Mouse (Mus musculus): ENCODE data around the gene Ube2g2. TPM values are rescaled to one million over a fixed set of nuclear protein-coding genes. Genes with fewer than 3 reads are reported as not detected.
A peak's percentile ranks its signal among the peaks of the same experiment; 100 is the strongest.

Ube2g2 gene
- polyA plus RNA-seq (2016; fragmentation: Nextera tagmentation; extraction: Ambion mirVana) = 98.4 and 104 TPM in 2 replicates

DNA sequence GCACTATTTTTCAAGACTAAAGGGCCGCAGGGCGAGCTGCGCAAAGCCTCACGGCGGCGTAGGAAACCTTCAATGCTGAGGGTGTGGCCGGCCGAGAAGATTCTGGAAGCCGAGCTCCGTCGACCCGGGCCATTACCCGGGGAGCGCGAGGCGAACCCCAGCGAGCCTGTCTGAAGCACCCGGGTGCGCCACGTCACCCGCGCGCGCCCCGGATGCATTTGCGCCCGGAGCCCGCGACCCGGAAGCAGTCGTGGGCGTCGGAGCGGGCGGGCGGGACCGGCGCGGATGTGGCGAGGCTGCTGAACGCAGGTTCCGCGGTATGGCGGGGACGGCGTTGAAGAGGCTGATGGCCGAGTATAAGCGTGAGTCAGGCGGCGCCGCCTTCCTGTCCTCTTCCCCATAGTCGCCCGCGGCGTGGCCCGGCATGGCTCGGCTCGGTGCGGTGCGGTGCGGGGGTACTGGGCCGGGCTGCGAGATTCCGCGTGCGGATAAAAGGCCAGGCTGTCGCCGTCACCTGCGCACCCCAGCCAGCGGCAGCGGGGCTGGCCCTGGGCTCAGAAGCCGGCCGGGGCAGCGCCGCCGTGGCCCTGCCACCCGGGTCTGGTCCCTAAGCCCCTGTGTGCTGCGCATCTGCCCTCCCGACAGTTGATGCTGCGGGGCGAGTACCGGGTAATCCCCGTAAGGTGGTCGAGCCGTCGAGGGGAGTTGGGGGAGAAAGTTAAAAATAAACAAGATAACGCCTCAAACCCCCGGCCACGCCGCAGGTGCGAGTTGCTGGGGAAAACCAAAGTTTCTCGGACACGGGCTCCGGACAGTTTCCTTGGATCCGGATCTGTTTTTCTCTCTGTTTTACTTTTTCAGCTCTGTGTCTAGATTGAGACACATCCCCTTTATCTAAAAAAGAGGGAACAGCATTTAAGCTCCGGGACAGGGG, at the start of gene Ube2g2:
Ube2g2 (plus strand) TSS at position 221 of the 934 bp plus-strand sequence.
- no peaks in the 10 kb centered on the region for H3K9me3 ChIP-seq (replicated peaks)
- H3K36me3 ChIP-seq = peaks cover 39% of the 10 kb centered on the region
- H3K27ac ChIP-seq = peak within 1 kb of the TSS; percentile 93
- peaks cover 23% of the 10 kb centered on the region for H3K4me1 ChIP-seq
- no peaks in the 10 kb centered on the region for H3K27me3 ChIP-seq (ENCODE audit: low read depth, poor library complexity, severe bottlenecking)
- under 1% methylated on average over 96 of the region's 96 CpGs for WGBS
- peak; percentile 93 for DNase-seq (ENCODE audit: low spot score)
- H3K4me3 ChIP-seq = peak within 1 kb of the TSS; percentile 93

GRCm38 (mm10) chr10:77573162-77573561, 48.9 kb upstream of the Ube2g2 start:
- DNase-seq (ENCODE audit: low spot score) = no peak
- no peaks in the 10 kb centered on the region for H3K27me3 ChIP-seq (ENCODE audit: low read depth, poor library complexity, severe bottlenecking)
- no peaks in the 10 kb centered on the region for H3K36me3 ChIP-seq
- H3K27ac ChIP-seq = no peak overlapping the region
- WGBS = 81% methylated on average over 1 of the region's 1 CpGs
- H3K4me1 ChIP-seq = peaks cover 9% of the 10 kb centered on the region
- H3K9me3 ChIP-seq (replicated peaks) = no peaks in the 10 kb centered on the region
- no peak overlapping the region for H3K4me3 ChIP-seq

DNA sequence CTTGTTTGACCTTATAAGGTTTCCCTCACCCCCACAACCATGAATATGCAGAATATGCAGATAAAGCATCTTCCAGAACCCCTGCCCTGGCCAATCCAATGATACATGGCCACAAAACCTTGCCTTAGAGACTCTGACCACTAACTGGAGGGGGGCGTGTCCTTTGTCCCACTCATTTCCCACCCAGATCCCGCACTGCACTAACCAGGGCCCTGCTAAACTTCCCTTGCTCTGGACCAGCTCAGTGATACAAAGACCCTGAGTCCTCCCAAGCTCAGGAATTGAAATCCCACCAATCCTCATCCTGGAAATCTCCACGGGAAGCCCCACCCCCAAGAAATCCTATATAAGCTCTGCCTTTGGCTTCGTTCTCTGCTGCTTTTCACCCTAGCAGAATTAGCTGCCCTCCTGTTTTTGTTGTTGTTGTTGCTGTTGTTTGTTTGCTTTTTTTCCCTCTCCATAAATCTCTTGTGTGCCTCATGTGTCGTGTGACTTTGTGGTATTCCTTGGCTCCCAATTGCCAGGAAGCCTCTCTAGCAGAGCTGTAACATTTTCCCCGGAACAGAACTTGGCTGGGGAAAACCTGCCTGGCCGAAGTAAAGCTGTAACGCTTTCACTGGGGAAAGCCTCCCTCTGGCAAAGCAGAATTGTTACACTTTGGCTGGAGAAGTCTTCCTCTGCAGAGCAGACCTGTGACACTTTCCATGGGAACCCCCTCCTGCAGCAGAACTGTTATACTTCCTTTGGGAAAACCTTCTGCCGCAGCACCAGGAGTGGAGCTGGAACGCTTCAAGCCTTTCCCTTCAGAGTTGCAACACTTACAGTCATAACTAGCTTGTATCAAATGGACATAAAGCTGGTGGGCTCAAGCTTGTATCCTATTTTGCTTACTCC, 41.8 kb upstream of the Ube2g2 start:
- peaks cover 30% of the 10 kb centered on the region for H3K4me1 ChIP-seq
- no peaks in the 10 kb centered on the region for H3K9me3 ChIP-seq (replicated peaks)
- DNase-seq (ENCODE audit: low spot score) = no peak
- no peak overlapping the region for H3K4me3 ChIP-seq
- H3K27ac ChIP-seq = no peak overlapping the region
- H3K27me3 ChIP-seq (ENCODE audit: low read depth, poor library complexity, severe bottlenecking) = no peaks in the 10 kb centered on the region
- WGBS = 59% methylated on average over 10 of the region's 10 CpGs
- peaks cover 6% of the 10 kb centered on the region for H3K36me3 ChIP-seq

- DNase-seq (ENCODE audit: low spot score) = no peak
- 8% methylated on average over 8 of the region's 8 CpGs for WGBS
- Histone ChIP-seq H3K9me3 (replicated peaks) (no peaks in the 10 kb centered on the region), H3K36me3 (peaks cover 12% of the 10 kb centered on the region), H3K27ac (peak overlapping the region; percentile 93), H3K27me3 (ENCODE audit: low read depth, poor library complexity, severe bottlenecking) (no peaks in the 10 kb centered on the region), H3K4me3 (peak overlapping the region; percentile 92), H3K4me1 (peaks cover 30% of the 10 kb centered on the region)
These were observed 41.1 kb upstream of the Ube2g2 start for GRCm38 (mm10) chr10:77581023-77581407.

- WGBS = under 1% methylated on average over 64 of the region's 64 CpGs
- DNase-seq (ENCODE audit: low spot score) = peak; percentile 96
These were observed 40.4 kb upstream of the Ube2g2 start, which contains the start of gene Pttg1ip for GRCm38 (mm10) chr10:77581408-77582284. Gene Pttg1ip (plus strand): TSS chr10:77581720.

GRCm38 (mm10) chr10:77582285-77582618, 39.8 kb upstream of the Ube2g2 start:
- H3K27ac ChIP-seq = peak overlapping the region; percentile 93
- peaks cover 30% of the 10 kb centered on the region for H3K4me1 ChIP-seq
- peak overlapping the region; percentile 92 for H3K4me3 ChIP-seq
- WGBS = 15% methylated on average over 8 of the region's 8 CpGs
- no peaks in the 10 kb centered on the region for H3K9me3 ChIP-seq (replicated peaks)
- H3K36me3 ChIP-seq = peaks cover 21% of the 10 kb centered on the region
- H3K27me3 ChIP-seq (ENCODE audit: low read depth, poor library complexity, severe bottlenecking) = no peaks in the 10 kb centered on the region
- no peak for DNase-seq (ENCODE audit: low spot score)

More at GRCm38 (mm10) chr10:77581408-77582284, 40.4 kb upstream of the Ube2g2 start, which contains the start of gene Pttg1ip:
- peak within 1 kb of the TSS; percentile 93 for H3K27ac ChIP-seq
- peaks cover 15% of the 10 kb centered on the region for H3K36me3 ChIP-seq
- peaks cover 30% of the 10 kb centered on the region for H3K4me1 ChIP-seq
- no peaks in the 10 kb centered on the region for H3K9me3 ChIP-seq (replicated peaks)
- no peaks in the 10 kb centered on the region for H3K27me3 ChIP-seq (ENCODE audit: low read depth, poor library complexity, severe bottlenecking)
- H3K4me3 ChIP-seq = peak within 1 kb of the TSS; percentile 92

DNA sequence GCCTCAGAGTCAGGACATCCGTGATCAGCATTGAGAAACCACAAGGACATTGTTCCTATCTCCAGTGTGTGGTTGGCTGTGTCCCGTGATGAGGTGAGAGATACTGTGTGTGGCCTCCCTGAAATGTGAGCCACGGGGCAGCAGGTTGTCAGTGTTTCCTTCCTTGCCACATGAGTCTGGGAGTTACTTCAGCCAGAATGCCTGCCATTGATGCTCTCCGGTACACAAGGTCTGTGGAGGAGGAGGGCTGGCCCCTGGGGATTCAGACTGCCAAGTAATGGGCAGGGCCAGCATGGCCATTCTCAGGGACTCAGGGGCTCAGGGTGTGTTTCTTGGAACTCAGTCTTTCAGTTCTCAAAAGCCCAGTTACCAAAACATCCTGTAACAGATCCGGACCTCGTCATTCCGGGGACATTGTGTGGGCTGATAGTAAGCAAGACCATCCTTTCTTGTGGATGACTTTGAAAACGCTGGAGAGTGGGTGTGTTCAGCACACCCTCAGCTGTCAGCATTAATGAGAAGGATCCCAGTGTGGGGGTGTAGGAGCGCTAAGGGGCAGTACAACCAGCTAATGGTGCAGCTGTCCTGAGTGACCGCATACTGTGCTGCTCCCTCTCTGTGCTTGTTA, 38.2 kb upstream of the Ube2g2 start:
- Histone ChIP-seq H3K4me1 (peaks cover 30% of the 10 kb centered on the region), H3K27me3 (ENCODE audit: low read depth, poor library complexity, severe bottlenecking) (no peaks in the 10 kb centered on the region), H3K27ac (no peak overlapping the region), H3K4me3 (no peak overlapping the region), H3K9me3 (replicated peaks) (no peaks in the 10 kb centered on the region), H3K36me3 (peaks cover 37% of the 10 kb centered on the region)
- DNase-seq (ENCODE audit: low spot score) = no peak
- WGBS = 91% methylated on average over 10 of the region's 10 CpGs

DNA sequence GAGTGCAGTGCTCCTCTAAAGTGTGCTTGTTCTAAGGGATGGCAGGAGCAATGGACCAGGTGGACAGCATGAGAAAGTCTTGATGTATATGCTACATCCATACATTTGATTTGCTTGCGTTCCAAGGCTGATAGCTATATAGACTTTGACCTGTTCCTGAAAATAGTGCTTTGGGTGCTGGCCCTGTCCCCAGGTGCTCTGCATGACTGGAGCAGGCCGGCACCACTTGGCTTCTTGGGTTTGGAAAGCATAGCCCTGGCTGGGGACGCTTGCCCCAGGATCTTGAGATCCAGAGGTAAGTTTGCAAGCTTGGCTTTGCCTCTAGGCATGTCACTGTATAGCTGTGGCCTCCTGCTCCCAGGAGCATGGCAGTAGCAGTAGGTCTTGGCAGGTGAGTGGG, 35.4 kb upstream of the Ube2g2 start:
- H3K27me3 ChIP-seq (ENCODE audit: low read depth, poor library complexity, severe bottlenecking) = no peaks in the 10 kb centered on the region
- H3K4me1 ChIP-seq = peaks cover 17% of the 10 kb centered on the region
- no peak overlapping the region for H3K4me3 ChIP-seq
- H3K36me3 ChIP-seq = peaks cover 60% of the 10 kb centered on the region
- no peak overlapping the region for H3K27ac ChIP-seq
- no peak for DNase-seq (ENCODE audit: low spot score)
- no peaks in the 10 kb centered on the region for H3K9me3 ChIP-seq (replicated peaks)
- 90% methylated on average over 3 of the region's 3 CpGs for WGBS

- no peaks in the 10 kb centered on the region for H3K27me3 ChIP-seq (ENCODE audit: low read depth, poor library complexity, severe bottlenecking)
- H3K4me1 ChIP-seq = peaks cover 12% of the 10 kb centered on the region
- 96% methylated on average over 6 of the region's 6 CpGs for WGBS
- H3K9me3 ChIP-seq (replicated peaks) = no peaks in the 10 kb centered on the region
- H3K36me3 ChIP-seq = peaks cover 65% of the 10 kb centered on the region
- H3K4me3 ChIP-seq = no peak overlapping the region
- no peak for DNase-seq (ENCODE audit: low spot score)
- H3K27ac ChIP-seq = no peak overlapping the region
These were observed 34.8 kb upstream of the Ube2g2 start for GRCm38 (mm10) chr10:77587091-77587775.

GRCm38 (mm10) chr10:77588036-77588435, 34.0 kb upstream of the Ube2g2 start:
- Histone ChIP-seq H3K27me3 (ENCODE audit: low read depth, poor library complexity, severe bottlenecking) (no peaks in the 10 kb centered on the region), H3K4me3 (no peak overlapping the region), H3K27ac (no peak overlapping the region), H3K9me3 (replicated peaks) (no peaks in the 10 kb centered on the region), H3K4me1 (peaks cover 4% of the 10 kb centered on the region), H3K36me3 (peaks cover 73% of the 10 kb centered on the region)
- DNase-seq (ENCODE audit: low spot score) = no peak
- WGBS = 95% methylated on average over 2 of the region's 2 CpGs

DNA sequence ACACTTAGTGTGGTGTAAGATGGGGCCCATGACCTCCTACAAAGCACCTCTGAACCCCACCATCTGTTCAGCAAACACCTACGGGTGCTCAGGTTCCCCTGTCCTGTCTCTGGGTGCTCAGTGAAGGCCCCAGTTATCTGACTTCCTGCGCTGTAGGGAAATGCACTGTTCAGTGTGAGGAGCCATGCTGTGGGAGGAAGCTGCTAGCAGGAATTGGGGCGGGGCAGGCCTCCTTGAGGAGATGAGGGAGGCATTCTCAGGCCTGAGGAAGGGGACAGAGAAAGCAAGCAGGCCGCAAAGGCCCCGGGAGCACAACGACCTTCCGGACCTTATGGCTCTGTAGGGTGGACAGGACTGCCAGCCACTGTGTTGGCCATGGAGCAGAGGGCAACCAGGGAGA, 33.0 kb upstream of the Ube2g2 start:
- no peak for DNase-seq (ENCODE audit: low spot score)
- Histone ChIP-seq H3K9me3 (replicated peaks) (no peaks in the 10 kb centered on the region), H3K27me3 (ENCODE audit: low read depth, poor library complexity, severe bottlenecking) (no peaks in the 10 kb centered on the region), H3K4me1 (no peaks in the 10 kb centered on the region), H3K27ac (no peak overlapping the region), H3K36me3 (peaks cover 79% of the 10 kb centered on the region), H3K4me3 (no peak overlapping the region)
- 78% methylated on average over 7 of the region's 7 CpGs for WGBS
